Mouse (Mus musculus) MEL (cell line): ENCODE measurements at regions not wholly inside any gene's neighbourhood (a gene's known extent, or its start where the extent isn't known, plus 50 kb on each side); places are given as distances from the start of the nearest gene placed in this dataset.

Source experiments
- DNase-seq: peaks from one replicate; pipeline ENCODE4 v3.0.0; 2011; ENCODE audit warnings: low read depth, low spot score
- H3K27ac ChIP-seq: 2 replicates; pipeline ENCODE4 v1.5.1; 2012; ENCODE audit warnings: low read depth, mild to moderate bottlenecking, control low read depth, low read length, moderate library complexity; ENCODE audit not compliant: control insufficient read depth
- H3K27me3 ChIP-seq, 2 experiments: fragments of 150-350 bp in 1 of 2; sonication (generic) in 1 of 2; 2 replicates each; pipeline ENCODE4 v1.6.1; 2012; ENCODE audit warnings: low read length in 2 of 2, mild to moderate bottlenecking in 2 of 2, improper control_type of control experiment in 1 of 2, moderate library complexity in 1 of 2; ENCODE audit not compliant: insufficient read depth in 2 of 2, control insufficient read depth in 1 of 2
- H3K36me3 ChIP-seq, 2 experiments: 2 replicates each; pipeline ENCODE4 v1.6.1; 2012 to 2014; ENCODE audit warnings: low read length in 2 of 2, improper control_type of control experiment in 1 of 2, inconsistent platforms in 1 of 2, mild to moderate bottlenecking in 1 of 2; ENCODE audit not compliant: insufficient read depth in 2 of 2, control insufficient read depth in 1 of 2
- H3K4me1 ChIP-seq, 2 experiments: fragments of 150-350 bp in 1 of 2; sonication (generic) in 1 of 2; 2 replicates each; pipeline ENCODE4 v1.6.1; 2012; ENCODE audit warnings: low read length in 2 of 2, improper control_type of control experiment in 1 of 2, mild to moderate bottlenecking in 1 of 2; ENCODE audit not compliant: insufficient read depth in 2 of 2, control insufficient read depth in 1 of 2
- H3K4me3 ChIP-seq, 2 experiments: fragments of 150-350 bp in 1 of 2; sonication (generic) in 1 of 2; 2 replicates each; pipeline ENCODE4 v1.5.1; 2012; ENCODE audit warnings: low read depth in 2 of 2, low read length in 2 of 2, mild to moderate bottlenecking in 2 of 2, moderate library complexity in 2 of 2, control low read depth in 1 of 2, improper control_type of control experiment in 1 of 2; ENCODE audit not compliant: control insufficient read depth in 1 of 2, insufficient read depth in 1 of 2
- H3K79me2 ChIP-seq: 2 replicates; pipeline ENCODE4 v1.6.1; 2012; ENCODE audit warnings: mild to moderate bottlenecking, low read length, moderate library complexity; ENCODE audit not compliant: control insufficient read depth, poor library complexity, insufficient read depth
- H3K9ac ChIP-seq: 2 replicates; pipeline ENCODE4 v1.6.1; 2012; ENCODE audit warnings: low read depth, mild to moderate bottlenecking, control low read depth, low read length, moderate library complexity; ENCODE audit not compliant: control insufficient read depth, poor library complexity, severe bottlenecking
- H3K9me3 ChIP-seq: fragments of 150-350 bp; sonication (generic); replicated peaks from 2 replicates; pipeline ENCODE4 v1.6.1; 2012; ENCODE audit warnings: mild to moderate bottlenecking, low read length, improper control_type of control experiment, moderate library complexity; ENCODE audit not compliant: insufficient read depth
- CHD2 ChIP-seq: IDR thresholded peaks from 2 replicates; pipeline ENCODE4 v1.6.1; 2011; ENCODE audit warnings: low read length, improper control_type of control experiment
- E2F4 ChIP-seq: IDR thresholded peaks from 2 replicates; pipeline ENCODE4 v1.6.1; 2011; ENCODE audit warnings: low read depth, low read length, improper control_type of control experiment, borderline replicate concordance
- ETS1 ChIP-seq: IDR thresholded peaks from 2 replicates; pipeline ENCODE4 v1.6.1; 2012; ENCODE audit warnings: low read depth, mild to moderate bottlenecking, inconsistent platforms, low read length, improper control_type of control experiment, moderate library complexity
- GABPA ChIP-seq: IDR thresholded peaks from 2 replicates; pipeline ENCODE4 v1.6.1; 2012; ENCODE audit warnings: low read depth, mild to moderate bottlenecking, inconsistent platforms, low read length, improper control_type of control experiment, moderate library complexity
- MEF2A ChIP-seq: IDR thresholded peaks from 2 replicates; pipeline ENCODE4 v1.6.1; 2014; ENCODE audit warnings: low read depth, mild to moderate bottlenecking, inconsistent platforms, low read length, improper control_type of control experiment; ENCODE audit not compliant: poor library complexity, insufficient replicate concordance, severe bottlenecking; ENCODE audit errors: extremely low read depth
- MXI1 ChIP-seq: IDR thresholded peaks from 2 replicates; pipeline ENCODE4 v1.6.1; 2011; ENCODE audit warnings: mild to moderate bottlenecking, low read depth, low read length, improper control_type of control experiment
- NELFE ChIP-seq: IDR thresholded peaks from 2 replicates; pipeline ENCODE4 v1.6.1; 2011; ENCODE audit warnings: low read depth, low read length, improper control_type of control experiment
- NRF1 ChIP-seq: IDR thresholded peaks from 2 replicates; pipeline ENCODE4 v1.6.1; 2014; ENCODE audit warnings: low read depth, mild to moderate bottlenecking, inconsistent platforms, low read length, improper control_type of control experiment, moderate library complexity; ENCODE audit not compliant: poor library complexity, insufficient read depth, severe bottlenecking
- POLR2AphosphoS2 ChIP-seq: IDR thresholded peaks from 2 replicates; pipeline ENCODE4 v1.6.1; 2011; ENCODE audit warnings: low read length, improper control_type of control experiment
- POLR2AphosphoS5 ChIP-seq: IDR thresholded peaks from 2 replicates; pipeline ENCODE4 v1.6.1; 2012; ENCODE audit warnings: low read depth, borderline replicate concordance, mild to moderate bottlenecking, inconsistent platforms, low read length, moderate library complexity, mixed read lengths
- RCOR1 ChIP-seq: IDR thresholded peaks from 2 replicates; pipeline ENCODE4 v1.6.1; 2012; ENCODE audit warnings: low read depth, mild to moderate bottlenecking, inconsistent platforms, low read length, improper control_type of control experiment
- SMC3 ChIP-seq: IDR thresholded peaks from 2 replicates; pipeline ENCODE4 v1.6.1; 2011; ENCODE audit warnings: low read depth, low read length, improper control_type of control experiment
- TAL1 ChIP-seq: IDR thresholded peaks from 2 replicates; pipeline ENCODE4 v1.6.1; 2012; ENCODE audit warnings: mild to moderate bottlenecking, inconsistent platforms, low read length, moderate library complexity, mixed read lengths
- USF1 ChIP-seq: IDR thresholded peaks from 2 replicates; pipeline ENCODE4 v1.6.1; 2014; ENCODE audit warnings: low read depth, mild to moderate bottlenecking, inconsistent platforms, low read length, improper control_type of control experiment, moderate library complexity
- USF2 ChIP-seq, 2 experiments: IDR thresholded peaks; 2 replicates each; pipeline ENCODE4 v1.6.1; 2011 to 2012; ENCODE audit warnings: improper control_type of control experiment in 2 of 2, low read length in 2 of 2, borderline replicate concordance in 1 of 2, inconsistent platforms in 1 of 2, low read depth in 1 of 2, mild to moderate bottlenecking in 1 of 2; ENCODE audit not compliant: insufficient read depth in 1 of 2
- ZNF384 ChIP-seq: IDR thresholded peaks from 2 replicates; pipeline ENCODE4 v1.6.1; 2012; ENCODE audit warnings: low read depth, mild to moderate bottlenecking, inconsistent platforms, low read length, improper control_type of control experiment

DNA sequence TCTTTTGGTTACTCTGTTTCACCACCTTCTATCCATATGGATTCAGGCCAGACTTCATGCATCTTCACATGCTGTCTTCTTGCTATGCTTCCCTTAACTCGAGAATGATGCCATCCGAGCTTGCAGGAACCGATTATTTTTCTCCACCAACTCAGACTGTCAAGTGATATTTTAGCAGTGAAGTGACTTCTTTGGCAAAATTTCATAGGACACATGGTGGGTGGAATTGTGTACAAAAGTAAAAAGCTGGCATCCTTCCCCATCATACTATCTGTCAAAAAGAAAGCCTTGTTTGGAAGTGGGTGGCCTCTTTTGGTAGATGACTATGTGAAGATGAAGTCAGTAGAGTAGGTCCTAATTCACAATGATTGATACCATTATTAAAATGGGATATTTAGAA is 83.2 kb upstream of the Slc34a2 start:
- H3K4me1 ChIP-seq: no peaks in the 10 kb centered on the region
- H3K4me3 ChIP-seq: no peak overlapping the region
- H3K27me3 ChIP-seq: no peaks in the 10 kb centered on the region; a peak in 1 of 4 replicates
- H3K27ac ChIP-seq: no peak overlapping the region
- no peaks in the 10 kb centered on the region for H3K79me2 ChIP-seq
- H3K9ac ChIP-seq: no peak overlapping the region
- no peak for TF ChIP-seq POLR2AphosphoS5
- no peak for TF ChIP-seq RCOR1
- TF ChIP-seq ZNF384: no peak
- no peak for TF ChIP-seq ETS1
- TF ChIP-seq NELFE: no peak
- TF ChIP-seq USF2 (IDR thresholded peaks at IDR 0.05; ENCODE audit: borderline replicate concordance in 1 of 2, insufficient read depth in 1 of 2, low read depth in 1 of 2, low read length in 2 of 2): no peak
- no peak for TF ChIP-seq NRF1
- TF ChIP-seq MEF2A: no peak
- no peak for TF ChIP-seq USF1
- no peak for TF ChIP-seq E2F4
- no peak for TF ChIP-seq SMC3
- no peak for TF ChIP-seq TAL1
- no peaks in the 10 kb centered on the region for H3K9me3 ChIP-seq
- DNase-seq: no peak
- no peaks in the 10 kb centered on the region for H3K36me3 ChIP-seq

DNA sequence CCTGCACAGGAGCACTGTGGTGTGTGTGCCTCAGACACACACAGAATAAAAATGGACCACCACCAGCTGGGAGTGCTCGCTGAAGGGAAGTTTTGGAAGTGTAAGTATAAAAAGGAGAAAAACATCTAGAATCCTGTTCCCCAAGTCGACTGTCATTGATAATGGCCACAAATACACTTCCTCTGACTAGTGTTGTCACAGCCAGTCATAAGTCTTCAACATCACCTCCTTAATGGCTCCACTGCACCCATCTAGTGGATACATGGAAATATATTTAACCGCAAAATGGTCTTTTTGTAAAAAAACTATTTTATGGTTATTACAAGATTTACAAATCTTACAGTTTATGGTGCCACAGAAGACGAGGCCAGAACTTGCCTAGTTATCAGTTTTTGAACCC is 73.7 kb upstream of the Slc34a2 start:
- Histone ChIP-seq H3K4me1 (no peaks in the 10 kb centered on the region), H3K27ac (no peak overlapping the region), H3K36me3 (no peaks in the 10 kb centered on the region), H3K9me3 (no peaks in the 10 kb centered on the region), H3K9ac (no peak overlapping the region), H3K4me3 (no peak overlapping the region), H3K79me2 (no peaks in the 10 kb centered on the region), H3K27me3 (no peaks in the 10 kb centered on the region; a peak in 2 of 4 replicates)
- DNase-seq: no peak
- TF ChIP-seq CHD2 (no peak), MXI1 (no peak), POLR2AphosphoS2 (no peak)

DNA sequence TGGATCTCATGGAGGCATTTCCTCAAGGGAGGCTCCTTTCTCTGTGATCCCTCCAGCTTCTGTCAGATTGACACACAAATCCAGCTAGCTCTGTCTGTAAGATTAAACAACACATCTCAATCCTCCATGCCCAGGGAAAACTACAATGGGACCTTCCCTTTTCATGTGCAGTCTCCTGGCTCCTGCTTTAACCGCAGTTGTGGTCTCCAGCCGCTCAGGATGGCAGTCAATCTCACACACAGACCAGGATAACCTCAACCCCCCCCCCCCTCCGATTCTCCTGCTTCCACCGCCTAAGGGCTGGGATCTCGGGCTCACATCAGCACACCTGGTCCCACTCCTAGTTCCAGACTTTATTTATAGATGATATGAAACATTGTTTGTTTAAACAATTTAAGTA is 66.1 kb upstream of the Slc34a2 start:
- no peaks in the 10 kb centered on the region for H3K36me3 ChIP-seq
- no peaks in the 10 kb centered on the region for H3K79me2 ChIP-seq
- no peak overlapping the region for H3K4me3 ChIP-seq
- no peak for TF ChIP-seq MXI1
- no peak for TF ChIP-seq GABPA
- TF ChIP-seq MEF2A: no peak
- no peaks in the 10 kb centered on the region for H3K4me1 ChIP-seq
- no peak overlapping the region for H3K9ac ChIP-seq
- H3K9me3 ChIP-seq: no peaks in the 10 kb centered on the region
- DNase-seq: no peak
- no peak overlapping the region for H3K27ac ChIP-seq
- H3K27me3 ChIP-seq: no peaks in the 10 kb centered on the region; a peak in 2 of 4 replicates
